Mouse (Mus musculus): ENCODE measurements around the gene Tpp2.

DNA sequence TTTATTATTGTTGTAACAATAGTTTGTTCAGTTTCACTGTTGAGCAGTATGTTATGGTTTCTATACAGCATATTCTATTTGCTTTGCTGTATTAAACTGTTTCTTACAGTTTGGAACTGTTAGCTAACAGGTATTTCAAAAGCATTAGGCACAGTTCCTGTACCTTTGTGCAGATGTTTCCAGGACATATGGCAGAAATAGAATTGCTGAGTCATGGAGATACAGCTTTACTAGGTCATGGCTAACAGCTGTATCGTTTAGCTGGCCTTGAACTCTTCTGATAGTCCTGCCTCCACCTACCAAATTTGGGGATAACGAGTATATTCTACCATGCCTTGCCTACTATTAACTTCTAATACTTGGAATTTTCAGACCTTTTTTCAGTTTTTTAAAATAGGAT, 9.4 kb downstream of the Tpp2 start:
- TF ChIP-seq POLR2A (IDR thresholded peaks at IDR 0.05; ENCODE audit: low read depth, low read length) (no peak), CTCF (IDR thresholded peaks at IDR 0.05; ENCODE audit: borderline replicate concordance, insufficient read depth, low read length) (no peak)

Data from embryonic fibroblast, embryonic 13.5 days (primary cell).